Mouse (Mus musculus) lung, embryonic 14.5 days (tissue): Measurements from ENCODE around the gene Tcp10a. TPM values are rescaled to one million over a fixed set of nuclear protein-coding genes. Genes with fewer than 3 reads are reported as not detected.
A peak's percentile ranks its signal among the peaks of the same experiment; 100 is the strongest.
"Not testable (repeated sequence)": the region's sequence is repeated elsewhere in the genome, so short reads cannot be mapped to it uniquely, and the experiment has no call there.

ENCODE experiments used
- ATAC-seq: fragments of 200-750 bp; cut with Nextera tagmentation; 2 replicates; pipeline ENCODE4 v1.8.0; 2017; ENCODE audit warnings: mild to moderate bottlenecking, moderate TSS enrichment, moderate library complexity; ENCODE audit not compliant: insufficient read depth
- DNase-seq: peaks from one replicate; pipeline ENCODE4 v3.0.0-alpha.2; 2015
- H3K27ac ChIP-seq: fragments of 300-500 bp; sonication (generic); 2 replicates; pipeline ENCODE4 v1.5.1; 2014; ENCODE audit warnings: low read depth, mild to moderate bottlenecking, moderate library complexity
- H3K27me3 ChIP-seq: fragments of 300-500 bp; sonication (generic); 2 replicates; pipeline ENCODE4 v1.6.1; 2014; ENCODE audit warnings: low read length, control low read depth; ENCODE audit not compliant: insufficient read depth
- H3K36me3 ChIP-seq: fragments of 300-500 bp; sonication (generic); 2 replicates; pipeline ENCODE4 v1.6.1; 2014; ENCODE audit warnings: control low read depth; ENCODE audit not compliant: insufficient read depth
- H3K4me1 ChIP-seq: fragments of 300-500 bp; sonication (generic); 2 replicates; pipeline ENCODE4 v1.6.1; 2014; ENCODE audit warnings: antibody characterized with exemption, control low read depth; ENCODE audit not compliant: insufficient read depth
- H3K4me2 ChIP-seq: fragments of 300-500 bp; sonication (generic); 2 replicates; pipeline ENCODE4 v1.6.1; 2014; ENCODE audit warnings: mild to moderate bottlenecking
- H3K4me3 ChIP-seq: fragments of 300-500 bp; sonication (generic); 2 replicates; pipeline ENCODE4 v1.5.1; 2014; ENCODE audit warnings: low read depth, low read length
- H3K9ac ChIP-seq: fragments of 300-500 bp; sonication (generic); 2 replicates; pipeline ENCODE4 v1.6.1; 2014
- H3K9me3 ChIP-seq: fragments of 300-500 bp; sonication (generic); 2 replicates; pipeline ENCODE4 v1.6.1; 2016; ENCODE audit warnings: low read depth, low read length, control low read depth
- WGBS: fragments of 180-500 bp; shearing (Covaris S2); extraction: QIAGEN DNeasy Blood & Tissue Kit; methylation state at CpG from one replicate; pipeline ENCODE4 v1.1.7; 2014; 5-methylcytosine and 5-hydroxymethylcytosine counted together
- polyA plus RNA-seq: library from polyadenylated mRNA; unstranded; fragments of >200 nt; fragmentation: Nextera tagmentation; extraction: Ambion mirVana; gene quantifications from 2 replicates; pipeline ENCODE4 v1.2.1, GENCODE M21; 2014

The Tcp10a gene
- polyA plus RNA-seq, 1 experiment from 2014 or later, result not detected

DNA sequence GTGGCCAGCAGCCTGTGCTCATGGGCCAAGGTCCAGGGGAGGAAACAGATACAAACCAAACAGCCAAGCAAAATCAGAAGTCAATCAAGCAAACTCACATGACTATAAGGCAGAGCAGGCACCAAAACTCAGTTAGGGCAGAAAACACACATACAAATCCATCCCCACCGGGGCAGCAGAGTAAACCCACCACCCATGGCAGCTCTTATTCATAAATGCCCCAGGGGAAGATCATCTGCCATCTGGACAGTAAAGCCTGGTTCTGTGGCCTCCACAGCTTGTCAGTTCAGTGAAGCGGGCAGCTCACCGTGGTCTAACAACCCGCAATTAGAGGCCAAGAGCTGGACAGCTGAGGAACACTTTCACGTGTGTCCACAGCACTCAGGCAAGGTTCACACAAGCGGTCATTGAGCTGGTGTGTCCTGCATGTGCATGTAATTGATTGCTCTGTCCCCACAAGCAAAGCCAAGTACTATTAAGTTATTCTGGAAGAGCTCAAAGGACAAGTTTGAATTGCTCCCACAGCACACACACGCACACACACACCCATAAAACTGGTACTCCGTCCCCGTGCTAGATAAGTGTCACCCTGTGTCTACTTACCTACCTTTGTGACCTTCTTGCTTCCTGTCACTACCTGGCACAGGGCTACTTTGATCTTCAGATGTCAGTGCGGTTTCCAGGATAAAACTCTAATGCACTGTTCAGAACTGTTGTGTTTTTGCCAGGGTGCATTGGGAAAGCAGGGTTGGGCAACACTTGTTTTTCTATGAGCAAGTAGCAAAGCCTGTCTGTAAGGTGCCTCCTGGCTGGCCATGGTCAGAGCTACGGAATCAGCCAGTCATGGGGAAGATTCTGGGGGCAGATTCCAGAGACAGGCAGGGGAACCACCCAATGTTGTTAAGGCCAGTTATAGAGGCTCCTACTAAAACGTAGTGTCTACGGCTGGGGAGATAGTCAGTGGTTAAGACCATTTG, 59.0 kb downstream of the Tcp10a start:
- H3K9me3 ChIP-seq, DNase-seq, H3K36me3 ChIP-seq, H3K9ac ChIP-seq, H3K4me3 ChIP-seq, ATAC-seq, H3K27me3 ChIP-seq, H3K4me1 ChIP-seq, H3K27ac ChIP-seq, H3K4me2 ChIP-seq: not testable (repeated sequence)
- 83% methylated on average over 10 of the region's 13 CpGs for WGBS

DNA sequence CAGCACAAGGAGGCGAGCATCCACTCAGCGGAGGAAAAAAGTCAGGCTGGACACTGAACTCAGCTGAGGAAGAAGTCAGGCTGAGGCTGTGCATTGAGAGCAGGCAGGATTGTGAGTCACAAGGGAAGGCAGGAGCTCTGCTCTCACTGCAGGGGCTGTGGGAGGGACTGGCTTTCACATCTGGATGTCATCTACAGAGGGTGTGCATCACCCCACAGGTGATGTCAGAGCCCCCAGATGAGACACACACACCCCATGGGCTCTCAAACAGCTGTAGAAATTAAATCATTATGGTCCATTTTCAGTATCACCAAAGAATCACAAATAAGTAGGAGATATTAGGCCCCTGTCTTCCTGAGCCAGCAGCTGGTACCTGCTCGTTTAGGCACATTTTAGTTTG, 60.9 kb downstream of the Tcp10a start, which contains the start of gene Unc93a2:
Gene Unc93a2 (minus strand): TSS at position 101 of the 400 bp plus-strand sequence.
- H3K9me3 ChIP-seq, H3K27ac ChIP-seq, H3K36me3 ChIP-seq, H3K4me1 ChIP-seq, DNase-seq, H3K9ac ChIP-seq, H3K4me3 ChIP-seq, H3K27me3 ChIP-seq, ATAC-seq, H3K4me2 ChIP-seq: not testable (repeated sequence)
- 74% methylated on average over 3 of the region's 3 CpGs for WGBS

DNA sequence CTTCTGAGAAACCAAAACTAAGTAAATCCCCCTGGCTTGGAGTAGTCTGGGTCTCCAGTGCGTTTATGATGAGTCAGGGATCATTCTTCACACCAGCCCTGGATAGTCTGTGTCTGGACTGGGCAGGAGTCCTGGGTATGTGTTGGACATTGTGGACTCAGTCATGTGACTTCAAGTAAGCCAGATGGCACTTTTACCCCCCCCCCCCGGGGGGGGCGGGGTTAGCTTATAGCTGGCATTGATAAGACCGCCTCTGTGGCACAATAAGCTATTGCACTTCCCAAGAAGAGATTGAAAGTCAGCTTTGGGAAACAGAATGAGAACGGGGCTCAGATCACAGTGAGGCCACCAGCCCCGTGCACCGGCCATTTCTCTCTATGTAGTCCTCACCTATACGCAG, 61.6 kb downstream of the Tcp10a start:
- H3K9me3 ChIP-seq, H3K9ac ChIP-seq, DNase-seq, H3K27ac ChIP-seq, H3K36me3 ChIP-seq, H3K4me1 ChIP-seq, ATAC-seq, H3K4me3 ChIP-seq, H3K27me3 ChIP-seq, H3K4me2 ChIP-seq: not testable (repeated sequence)
- WGBS, result 68% methylated on average over 8 of the region's 8 CpGs

DNA sequence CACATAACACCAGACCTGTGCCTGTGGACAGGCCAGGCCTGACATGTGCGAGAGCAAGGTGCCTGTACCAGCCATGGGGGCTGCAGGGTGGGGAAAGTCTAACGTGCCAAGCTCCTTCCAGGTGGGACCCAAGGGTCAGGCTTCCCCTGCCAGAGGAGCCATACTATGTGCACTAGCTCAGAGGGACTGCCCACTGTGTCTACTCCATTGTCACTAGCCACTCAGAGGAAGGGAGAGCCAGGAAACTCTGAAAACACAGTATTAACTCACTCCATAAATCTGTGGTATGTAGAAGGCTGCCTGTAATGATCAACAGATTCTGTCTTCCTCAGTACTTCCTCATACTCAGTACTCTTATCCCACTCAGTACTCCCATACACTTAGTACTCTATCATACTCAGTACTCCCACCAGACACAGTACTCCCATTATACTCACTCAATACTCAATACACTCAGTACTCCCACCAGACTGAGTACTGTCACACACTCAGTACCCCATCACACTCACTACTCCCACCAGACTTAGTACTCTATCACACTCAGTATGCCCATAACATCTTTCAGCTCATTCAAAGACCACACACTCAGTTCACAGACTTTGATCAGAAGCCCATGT, 64.0 kb downstream of the Tcp10a start:
- H3K4me1 ChIP-seq, H3K27me3 ChIP-seq, H3K4me3 ChIP-seq, ATAC-seq, H3K36me3 ChIP-seq, H3K9me3 ChIP-seq, H3K27ac ChIP-seq, H3K9ac ChIP-seq, H3K4me2 ChIP-seq, DNase-seq: not testable (repeated sequence)
- WGBS, result no CpG with 5 or more reads among the region's 2 CpGs

DNA sequence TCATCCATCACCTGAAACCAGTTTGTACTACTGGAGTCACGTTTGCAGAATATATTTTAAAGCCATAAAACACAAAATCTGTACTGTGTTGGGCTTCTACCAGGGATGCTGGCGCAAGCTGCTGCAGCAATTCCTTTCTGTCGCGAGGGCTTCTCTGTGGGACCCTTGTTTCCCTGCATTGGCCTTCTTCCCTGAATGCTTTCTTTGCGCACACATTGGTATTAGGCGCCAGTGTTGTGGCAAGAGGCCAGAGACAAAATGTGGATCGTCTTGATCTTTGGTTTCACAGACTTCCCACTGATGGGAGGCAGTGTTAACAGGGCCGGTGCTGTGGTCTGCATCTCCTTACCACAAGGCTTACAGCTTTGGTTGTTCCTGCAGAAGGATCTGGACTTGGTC, 64.5 kb downstream of the Tcp10a start:
- not testable (repeated sequence) for ATAC-seq, H3K9me3 ChIP-seq, H3K27me3 ChIP-seq, H3K4me2 ChIP-seq, H3K4me1 ChIP-seq, H3K27ac ChIP-seq, H3K4me3 ChIP-seq, H3K36me3 ChIP-seq, H3K9ac ChIP-seq
- DNase-seq, result peak; percentile 4
- WGBS, result 73% methylated on average over 6 of the region's 8 CpGs

DNA sequence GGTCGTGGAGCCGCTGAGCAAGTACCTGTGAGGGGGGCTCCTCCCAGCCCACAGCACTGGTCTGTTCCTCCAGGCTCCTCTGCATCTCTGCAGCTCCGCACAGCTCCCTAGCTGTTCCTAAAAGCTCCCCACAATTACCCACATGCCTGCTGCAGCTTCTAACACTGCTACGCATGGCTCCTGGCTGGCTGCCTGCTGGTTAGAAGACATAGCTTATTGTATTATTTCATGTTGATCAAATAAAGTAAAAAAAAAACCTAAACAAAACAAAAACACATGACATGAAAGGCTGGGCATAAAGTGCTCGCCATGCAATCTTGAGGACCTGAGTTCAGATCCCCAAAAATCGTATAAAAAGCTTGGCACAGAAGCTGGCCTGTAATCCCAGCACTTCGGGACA, 65.5 kb downstream of the Tcp10a start:
- not testable (repeated sequence) for H3K9ac ChIP-seq, H3K4me3 ChIP-seq, H3K9me3 ChIP-seq, H3K4me1 ChIP-seq, H3K27me3 ChIP-seq, DNase-seq, H3K36me3 ChIP-seq, H3K4me2 ChIP-seq, H3K27ac ChIP-seq, ATAC-seq
- 62% methylated on average over 7 of the region's 7 CpGs for WGBS

DNA sequence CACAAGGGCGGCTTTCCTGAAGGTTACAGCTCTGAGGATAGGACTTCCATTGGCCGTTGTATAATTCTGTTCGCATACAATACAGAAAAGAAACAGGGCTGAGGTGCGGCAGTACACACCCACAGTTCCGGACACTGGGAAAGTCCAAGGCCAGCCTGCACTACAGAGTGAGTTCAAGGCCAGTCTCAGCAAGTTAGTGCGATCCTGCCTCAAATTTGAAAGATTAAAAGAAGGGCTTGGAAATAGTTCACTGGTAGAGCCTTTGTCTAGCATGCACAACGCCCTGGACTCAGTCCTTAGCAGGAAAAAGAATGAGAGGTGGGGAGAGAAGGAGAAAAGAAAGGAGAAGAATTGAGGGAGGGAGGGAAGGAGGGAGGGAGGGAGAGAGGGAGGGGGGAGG, 70.7 kb downstream of the Tcp10a start:
- not testable (repeated sequence) for H3K9ac ChIP-seq, H3K4me3 ChIP-seq, H3K9me3 ChIP-seq, DNase-seq, H3K27ac ChIP-seq, H3K4me2 ChIP-seq, H3K27me3 ChIP-seq, H3K36me3 ChIP-seq, ATAC-seq, H3K4me1 ChIP-seq
- 85% methylated on average over 7 of the region's 7 CpGs for WGBS

Other genes with a start within 250 kb of the Tcp10a start
- 15.1 and 16.9 TPM in 2 replicates for gene Rps6ka2, start 154.5 kb upstream of the Tcp10a start, polyA plus RNA-seq
- not detected in 2 replicates for gene Ttll2, start 28.1 kb downstream of the Tcp10a start, polyA plus RNA-seq
- not detected in 2 replicates for gene Gm49630, start 47.3 kb downstream of the Tcp10a start, polyA plus RNA-seq
- gene Unc93a2, start 60.8 kb downstream of the Tcp10a start, polyA plus RNA-seq, result not detected in 2 replicates